Mouse (Mus musculus) embryonic facial prominence, embryonic 11.5 days (tissue): ENCODE results near the gene Ado. TPM values are rescaled to one million over a fixed set of nuclear protein-coding genes. Genes with fewer than 3 reads are reported as not detected.
A peak's percentile ranks its signal among the peaks of the same experiment; 100 is the strongest.

Source experiments
- ATAC-seq: fragments of 200-750 bp; cut with Nextera tagmentation; replicated peaks from 2 replicates; pipeline ENCODE4 v1.8.0; 2017; ENCODE audit warnings: low read depth; ENCODE audit not compliant: insufficient number of reproducible peaks, low FRiP score, low TSS enrichment
- DNase-seq: peaks from one replicate; pipeline ENCODE4 v3.0.0-alpha.2; 2015; ENCODE audit warnings: low spot score
- H3K27ac ChIP-seq: fragments of 300-500 bp; sonication (generic); replicated peaks from 2 replicates; pipeline ENCODE4 v1.5.1; 2014; ENCODE audit warnings: mild to moderate bottlenecking, low read depth, low read length, control low read depth
- H3K27me3 ChIP-seq: fragments of 300-500 bp; sonication (generic); 2 replicates; pipeline ENCODE4 v1.6.1; 2014; ENCODE audit warnings: mild to moderate bottlenecking, low read length, moderate library complexity, mixed read lengths; ENCODE audit not compliant: control insufficient read depth, insufficient read depth
- H3K36me3 ChIP-seq: fragments of 300-500 bp; sonication (generic); replicated peaks from 2 replicates; pipeline ENCODE4 v1.6.1; 2014; ENCODE audit warnings: low read depth, mild to moderate bottlenecking, low read length, moderate library complexity, mixed read lengths; ENCODE audit not compliant: control insufficient read depth, insufficient read depth
- H3K4me1 ChIP-seq: fragments of 300-500 bp; sonication (generic); 2 replicates; pipeline ENCODE4 v1.6.1; 2014; ENCODE audit warnings: low read length, mixed read lengths; ENCODE audit not compliant: control insufficient read depth, insufficient read depth
- H3K4me2 ChIP-seq: fragments of 300-500 bp; sonication (generic); 2 replicates; pipeline ENCODE4 v1.6.1; 2014; ENCODE audit warnings: low read depth, mild to moderate bottlenecking, control low read depth, low read length, moderate library complexity
- H3K4me3 ChIP-seq: fragments of 300-500 bp; sonication (generic); 2 replicates; pipeline ENCODE4 v1.5.1; 2014; ENCODE audit warnings: low read depth, low read length, control low read depth
- H3K9ac ChIP-seq: fragments of 300-500 bp; sonication (generic); replicated peaks from 2 replicates; pipeline ENCODE4 v1.6.1; 2014; ENCODE audit warnings: mild to moderate bottlenecking, control low read depth, low read length
- H3K9me3 ChIP-seq: fragments of 300-500 bp; sonication (generic); replicated peaks from 2 replicates; pipeline ENCODE4 v1.6.1; 2016; ENCODE audit warnings: mild to moderate bottlenecking, low read length, inconsistent platforms, mixed read lengths; ENCODE audit not compliant: control insufficient read depth
- WGBS: fragments of 180-500 bp; shearing (Covaris S2); extraction: QIAGEN DNeasy Blood & Tissue Kit; methylation state at CpG from one replicate; pipeline ENCODE4 v1.1.7; 2014; 5-methylcytosine and 5-hydroxymethylcytosine counted together
- polyA plus RNA-seq: library from polyadenylated mRNA; unstranded; fragments of >200 nt; fragmentation: Nextera tagmentation; extraction: Ambion mirVana; gene quantifications from 2 replicates; pipeline ENCODE4 v1.2.1, GENCODE M21; 2014

Gene Ado
- polyA plus RNA-seq, 1 experiment from 2014 or later, result 107 TPM

- peaks cover 10% of the 10 kb centered on the region for H3K4me1 ChIP-seq
- no peak overlapping the region for H3K4me3 ChIP-seq
- 27% methylated on average over 6 of the region's 6 CpGs for WGBS
- H3K27me3 ChIP-seq, result peaks cover 50% of the 10 kb centered on the region
- H3K27ac ChIP-seq, result no peak overlapping the region
- no peak for DNase-seq
- H3K9ac ChIP-seq, result no peak overlapping the region
- H3K9me3 ChIP-seq, result no peaks in the 10 kb centered on the region
- no peak for ATAC-seq
- H3K36me3 ChIP-seq, result no peaks in the 10 kb centered on the region
- H3K4me2 ChIP-seq, result no peak overlapping the region
Measured at GRCm38 (mm10) chr10:67539401-67539730, 9.4 kb downstream of the Ado start.

- peak overlapping the region; percentile 90 for H3K4me2 ChIP-seq
- peak overlapping the region; percentile 16; the same call in 1 of the 2 replicates for H3K4me3 ChIP-seq
- H3K9ac ChIP-seq, result no peak overlapping the region
- peaks cover 10% of the 10 kb centered on the region for H3K4me1 ChIP-seq
- whole genome bisulfite sequencing, result under 1% methylated on average over 49 of the region's 50 CpGs
- H3K27ac ChIP-seq, result no peak overlapping the region
- peaks cover 55% of the 10 kb centered on the region for H3K27me3 ChIP-seq
- no peaks in the 10 kb centered on the region for H3K9me3 ChIP-seq
- no peaks in the 10 kb centered on the region for H3K36me3 ChIP-seq
- ATAC-seq, result no peak
- no peak for DNase-seq
Measured at GRCm38 (mm10) chr10:67538585-67539400, 10.0 kb downstream of the Ado start.

GRCm38 (mm10) chr10:67538106-67538505 is 10.6 kb downstream of the Ado start:
- Histone ChIP-seq H3K4me2 (peak overlapping the region; percentile 90), H3K4me3 (peak overlapping the region; percentile 61), H3K4me1 (peaks cover 10% of the 10 kb centered on the region), H3K27ac (no peak overlapping the region), H3K27me3 (peaks cover 62% of the 10 kb centered on the region), H3K9ac (no peak overlapping the region), H3K36me3 (no peaks in the 10 kb centered on the region), H3K9me3 (no peaks in the 10 kb centered on the region)
- no peak for ATAC-seq
- 2% methylated on average over 19 of the region's 19 CpGs for WGBS
- no peak for DNase-seq

- Histone ChIP-seq H3K36me3 (no peaks in the 10 kb centered on the region), H3K4me3 (peak overlapping the region; percentile 61), H3K9ac (peak overlapping the region; percentile 53), H3K27ac (no peak overlapping the region), H3K27me3 (peaks cover 63% of the 10 kb centered on the region), H3K9me3 (no peaks in the 10 kb centered on the region), H3K4me2 (peak overlapping the region; percentile 90), H3K4me1 (peaks cover 10% of the 10 kb centered on the region)
- peak; percentile 93 for DNase-seq
- WGBS, result under 1% methylated on average over 51 of the region's 51 CpGs
- peak; percentile 75 for ATAC-seq
Measured at GRCm38 (mm10) chr10:67537151-67537994, 11.4 kb downstream of the Ado start.

DNA sequence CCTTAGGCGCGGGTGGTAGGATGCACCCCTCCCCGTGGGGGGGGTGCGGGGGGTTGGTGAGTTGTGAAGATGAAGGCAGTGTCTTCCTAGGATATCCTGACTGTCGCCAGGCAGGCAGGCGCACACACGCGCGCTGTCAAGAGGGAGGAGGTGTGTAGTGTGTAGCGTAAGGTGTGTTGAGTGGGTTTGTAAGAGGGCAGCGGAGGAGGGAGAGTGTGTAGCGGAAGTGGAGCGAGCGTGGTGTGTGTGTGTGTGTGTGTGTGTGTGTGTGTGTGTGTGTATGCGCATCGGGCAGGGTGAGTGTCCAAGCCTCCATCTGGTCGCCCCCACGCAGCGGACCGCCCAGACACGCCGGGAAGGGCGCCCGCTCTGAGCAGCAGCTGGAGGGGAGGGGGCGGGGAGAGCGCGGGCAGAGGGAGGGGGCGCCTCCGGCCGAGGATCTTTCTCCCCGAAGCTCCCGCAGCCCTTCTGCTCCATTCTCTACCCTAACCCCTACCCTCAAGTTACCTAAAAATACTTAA is 12.1 kb downstream of the Ado start:
- Histone ChIP-seq H3K9ac (0 out of 2 replicates have a peak overlapping the region, but pooled peaks have one; percentile 18), H3K27ac (no peak overlapping the region), H3K4me1 (peaks cover 10% of the 10 kb centered on the region)

GRCm38 (mm10) chr10:67535972-67536371 is 12.8 kb downstream of the Ado start:
- Histone ChIP-seq H3K36me3 (no peaks in the 10 kb centered on the region), H3K4me2 (peak overlapping the region; percentile 90), H3K4me3 (peak overlapping the region; percentile 61), H3K9ac (no peak overlapping the region), H3K27ac (no peak overlapping the region), H3K27me3 (peaks cover 57% of the 10 kb centered on the region), H3K9me3 (no peaks in the 10 kb centered on the region), H3K4me1 (peaks cover 10% of the 10 kb centered on the region)
- under 1% methylated on average over 35 of the region's 35 CpGs for WGBS
- ATAC-seq (peak; percentile 14), DNase-seq (peak; percentile 82)

More for the DNA sequence above, 12.1 kb downstream of the Ado start:
- H3K27me3 ChIP-seq, result peaks cover 63% of the 10 kb centered on the region
- no peaks in the 10 kb centered on the region for H3K36me3 ChIP-seq
- H3K4me2 ChIP-seq, result peak overlapping the region; percentile 90
- under 1% methylated on average over 27 of the region's 32 CpGs for WGBS
- peak overlapping the region; percentile 61 for H3K4me3 ChIP-seq
- DNase-seq (peak; percentile 34), ATAC-seq (peak; percentile 54)
- no peaks in the 10 kb centered on the region for H3K9me3 ChIP-seq

DNA sequence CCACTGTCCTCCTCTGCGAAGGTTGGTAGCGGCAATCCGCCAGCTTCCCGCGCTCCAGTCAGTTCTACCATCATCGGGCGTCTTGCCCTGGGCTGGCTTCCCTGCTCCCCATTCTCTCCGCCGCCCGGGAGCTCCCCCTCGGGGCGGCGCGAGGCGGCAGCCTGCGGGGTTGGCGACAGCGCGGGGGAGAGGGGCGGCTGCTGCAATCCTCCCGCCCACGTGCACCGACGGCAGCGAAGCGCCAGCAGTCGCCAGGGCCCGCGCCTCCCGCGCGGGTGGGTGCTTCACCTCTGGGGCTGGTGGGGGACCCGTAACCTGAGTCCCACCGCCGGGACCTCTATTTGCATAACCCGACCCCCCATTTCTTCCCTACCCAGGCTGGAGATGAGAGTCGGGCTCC is 13.5 kb downstream of the Ado start, which contains the start of gene Egr2:
TSS of gene Egr2 (plus strand) at position 220 of the 400 bp plus-strand sequence.
- Histone ChIP-seq H3K9ac (no peak within 1 kb of the TSS), H3K36me3 (no peaks in the 10 kb centered on the region), H3K4me2 (peak within 1 kb of the TSS; percentile 90), H3K27ac (no peak within 1 kb of the TSS), H3K4me3 (peak within 1 kb of the TSS; percentile 61), H3K27me3 (peaks cover 50% of the 10 kb centered on the region), H3K4me1 (peaks cover 10% of the 10 kb centered on the region), H3K9me3 (no peaks in the 10 kb centered on the region)
- ATAC-seq, result no peak
- DNase-seq, result peak; percentile 39
- 1% methylated on average over 35 of the region's 37 CpGs for WGBS
